23 mouse cellular contexts compared by ENCODE assay signal in genomic region chr6:41646220-41646619, GRCm38 (mm10). TPM values are rescaled to one million over a fixed set of nuclear protein-coding genes. Genes with fewer than 3 reads are reported as not detected.
A peak's percentile ranks its signal among the peaks of the same experiment; 100 is the strongest.
DNase-seq lines count a peak whose midpoint lies in the region; ATAC-seq lines count a peak whose summit lies in the region.
"Had no signal": no experiment of that assay in that cellular context is flagged by ENCODE, and none has a peak within 500 bp of the region (broad histone marks: within the 10 kb centered on the region; RNA-seq: fewer than 3 reads in every experiment).

No protein-coding gene starts in this region.

- no peaks in the 10 kb centered on the region for H3K27me3 ChIP-seq in midbrain, embryonic 11.5 days (ENCODE audit: control insufficient read depth, insufficient read depth, low read length)
- H3K27me3 ChIP-seq in midbrain, embryonic 13.5 days: no peaks in the 10 kb centered on the region
- no peaks in the 10 kb centered on the region for H3K27me3 ChIP-seq in liver, embryonic 12.5 days (replicated peaks)
- H3K27me3 ChIP-seq: CH12.LX had no signal

- H3K4me1 ChIP-seq in midbrain, embryonic 11.5 days (ENCODE audit: control insufficient read depth, insufficient read depth, low read length): no peaks in the 10 kb centered on the region
- H3K4me1 ChIP-seq in midbrain, embryonic 13.5 days (replicated peaks): no peaks in the 10 kb centered on the region
- no peaks in the 10 kb centered on the region for H3K4me1 ChIP-seq in liver, embryonic 12.5 days

- no peak for ATAC-seq in midbrain, embryonic 11.5 days (ENCODE audit: low FRiP score)
- no peak for ATAC-seq in midbrain, embryonic 13.5 days
- no peak for ATAC-seq in liver, embryonic 12.5 days
- ATAC-seq: activated CD4-positive, CD25-positive, alpha-beta regulatory T cell, adult 4 months; CD4-positive, CD25-positive, alpha-beta regulatory T cell, adult 4 months; Patski had no signal

- H3K27ac ChIP-seq in midbrain, embryonic 11.5 days (ENCODE audit: low read depth, low read length): no peak overlapping the region
- no peak overlapping the region for H3K27ac ChIP-seq in midbrain, embryonic 13.5 days
- no peak overlapping the region for H3K27ac ChIP-seq in liver, embryonic 12.5 days

- no peak overlapping the region for H3K4me3 ChIP-seq in midbrain, embryonic 11.5 days (ENCODE audit: low read depth, low read length)
- no peak overlapping the region for H3K4me3 ChIP-seq in midbrain, embryonic 13.5 days (replicated peaks)
- no peak overlapping the region for H3K4me3 ChIP-seq in liver, embryonic 12.5 days

- peak; percentile 47 for DNase-seq in midbrain, embryonic 11.5 days (ENCODE audit: low spot score, missing footprints)
- peak; percentile 63 for DNase-seq in fat pad, adult 2 months (ENCODE audit: extremely low read depth, low read depth, low spot score)
- DNase-seq in gonadal fat pad, adult 2 months (ENCODE audit: low read depth): peak; percentile 61
- no peak for DNase-seq in layer of hippocampus, adult 11-12 months (ENCODE audit: low spot score)
- DNase-seq: adrenal gland, adult 2 months; adrenal gland, adult 8-10 months; adrenal gland, postnatal 10 days; adrenal gland, postnatal 14 days; adrenal gland, postnatal 25 days; adrenal gland, postnatal 36 days; B cell, adult 2 months; cerebellum, adult 11 months; cerebellum, adult 11-12 months; cerebellum, adult 18-20 months had no signal

- H3K9me3 ChIP-seq in midbrain, embryonic 11.5 days (ENCODE audit: control insufficient read depth, low read length): no peaks in the 10 kb centered on the region
- H3K9me3 ChIP-seq in midbrain, embryonic 13.5 days: no peaks in the 10 kb centered on the region
- no peaks in the 10 kb centered on the region for H3K9me3 ChIP-seq in liver, embryonic 12.5 days (replicated peaks)
- H3K9me3 ChIP-seq: G1E had no signal

- no peak overlapping the region for H3K4me2 ChIP-seq in midbrain, embryonic 11.5 days
- no peak overlapping the region for H3K4me2 ChIP-seq in midbrain, embryonic 13.5 days (replicated peaks)
- no peak overlapping the region for H3K4me2 ChIP-seq in liver, embryonic 12.5 days

- 81% methylated on average over 3 of the region's 3 CpGs for WGBS in midbrain, embryonic 11.5 days
- 83% methylated on average over 3 of the region's 3 CpGs for WGBS in midbrain, embryonic 13.5 days
- 58% methylated on average over 3 of the region's 3 CpGs for WGBS in liver, embryonic 12.5 days (ENCODE audit: insufficient replicate concordance)

- H3K36me3 ChIP-seq in midbrain, embryonic 11.5 days (ENCODE audit: control insufficient read depth, insufficient read depth, low read length): no peaks in the 10 kb centered on the region
- no peaks in the 10 kb centered on the region for H3K36me3 ChIP-seq in midbrain, embryonic 13.5 days
- no peaks in the 10 kb centered on the region for H3K36me3 ChIP-seq in liver, embryonic 12.5 days
- H3K36me3 ChIP-seq: G1E had no signal

- H3K9ac ChIP-seq in midbrain, embryonic 11.5 days (ENCODE audit: low read length): no peak overlapping the region
- H3K9ac ChIP-seq in midbrain, embryonic 13.5 days (replicated peaks): no peak overlapping the region
- H3K9ac ChIP-seq in liver, embryonic 12.5 days: no peak overlapping the region

RNA-seq across cellular contexts. Expression of gene Trpv6, which starts 10.0 kb away (rescaled TPM):
- polyA plus RNA-seq in midbrain, embryonic 11.5 days (2014; fragmentation: Nextera tagmentation; extraction: Ambion mirVana): 0.26 and 0.27 TPM in 2 replicates
- 0.67 and 0.90 TPM in 2 replicates for polyA plus RNA-seq in midbrain, embryonic 13.5 days (2015; fragmentation: Nextera tagmentation; extraction: Ambion mirVana)
- 33.6 and 45.4 TPM in 2 replicates for polyA plus RNA-seq in gonadal fat pad, adult 2 months (2012; rRNA removed)
- 0.10 and 0.19 TPM in 2 replicates for polyA plus RNA-seq in liver, embryonic 12.5 days (2016; fragmentation: Nextera tagmentation; extraction: Ambion mirVana)
- polyA plus RNA-seq: adrenal gland, adult 2 months; G1E had no signal

RNA-seq across cellular contexts. Expression of gene Trpv5, which starts 34.3 kb away (rescaled TPM):
- polyA plus RNA-seq in midbrain, embryonic 11.5 days (2014; fragmentation: Nextera tagmentation; extraction: Ambion mirVana): not detected in 2 replicates
- polyA plus RNA-seq in midbrain, embryonic 13.5 days (2015; fragmentation: Nextera tagmentation; extraction: Ambion mirVana): not detected in 2 replicates
- 0.20 TPM in 1 of 2 replicates, not detected in the other for polyA plus RNA-seq in gonadal fat pad, adult 2 months (2012; rRNA removed)
- 0.05 and 0.07 TPM in 2 replicates for polyA plus RNA-seq in liver, embryonic 12.5 days (2016; fragmentation: Nextera tagmentation; extraction: Ambion mirVana)
- polyA plus RNA-seq: adrenal gland, adult 2 months; brain, embryonic 14.5 days; C2C12; CD4-positive, CD25-positive, alpha-beta regulatory T cell, adult 4 months; G1E; Patski had no signal

RNA-seq across cellular contexts. Expression of gene Llcfc1, which starts 38.0 kb away (rescaled TPM):
- not detected in 2 replicates for polyA plus RNA-seq in midbrain, embryonic 11.5 days (2014; fragmentation: Nextera tagmentation; extraction: Ambion mirVana)
- not detected in 2 replicates for polyA plus RNA-seq in midbrain, embryonic 13.5 days (2015; fragmentation: Nextera tagmentation; extraction: Ambion mirVana)
- polyA plus RNA-seq in gonadal fat pad, adult 2 months (2012; rRNA removed): 2.7 and 2.8 TPM in 2 replicates
- not detected in 2 replicates for polyA plus RNA-seq in liver, embryonic 12.5 days (2016; fragmentation: Nextera tagmentation; extraction: Ambion mirVana)
- polyA plus RNA-seq: activated CD4-positive, CD25-positive, alpha-beta regulatory T cell, adult 4 months; adrenal gland, adult 2 months; brain, embryonic 14.5 days; C2C12; CD4-positive, CD25-positive, alpha-beta regulatory T cell, adult 4 months; G1E; Patski had no signal

RNA-seq across cellular contexts. Expression of gene Ephb6, which starts 40.9 kb away (rescaled TPM):
- 9.9 and 10.7 TPM in 2 replicates for polyA plus RNA-seq in midbrain, embryonic 11.5 days (2014; fragmentation: Nextera tagmentation; extraction: Ambion mirVana)
- 26.6 and 31.2 TPM in 2 replicates for polyA plus RNA-seq in midbrain, embryonic 13.5 days (2015; fragmentation: Nextera tagmentation; extraction: Ambion mirVana)
- polyA plus RNA-seq in gonadal fat pad, adult 2 months (2012; rRNA removed): 29.5 and 30.2 TPM in 2 replicates
- 2.4 and 2.9 TPM in 2 replicates for polyA plus RNA-seq in liver, embryonic 12.5 days (2016; fragmentation: Nextera tagmentation; extraction: Ambion mirVana)

RNA-seq across cellular contexts. Expression of gene Kel, which starts 57.9 kb away (rescaled TPM):
- 11.0 and 11.7 TPM in 2 replicates for polyA plus RNA-seq in midbrain, embryonic 11.5 days (2014; fragmentation: Nextera tagmentation; extraction: Ambion mirVana)
- 0.78 and 1.2 TPM in 2 replicates for polyA plus RNA-seq in midbrain, embryonic 13.5 days (2015; fragmentation: Nextera tagmentation; extraction: Ambion mirVana)
- polyA plus RNA-seq in gonadal fat pad, adult 2 months (2012; rRNA removed): 0.22 TPM in 1 of 2 replicates, not detected in the other
- polyA plus RNA-seq in liver, embryonic 12.5 days (2016; fragmentation: Nextera tagmentation; extraction: Ambion mirVana): 275 and 280 TPM in 2 replicates
- polyA plus RNA-seq: adrenal gland, adult 2 months; C2C12; CD4-positive, CD25-positive, alpha-beta regulatory T cell, adult 4 months; Patski had no signal

Comparison
In these comparisons a context has a peak if more than half of its experiments do, and no peak if none do; other contexts are left out.
1. RNA of gene Trpv6, which starts 10.0 kb away (polyA plus RNA-seq): 33.6 to 45.4 TPM in gonadal fat pad, adult 2 months; 0.67 to 0.90 TPM in midbrain, embryonic 13.5 days, 0.26 to 0.27 TPM in midbrain, embryonic 11.5 days and 0.10 to 0.19 TPM in liver, embryonic 12.5 days; every median in the first group is over 10 times any median in the second.